Mouse (Mus musculus): ENCODE results near the gene Prr23a2.

Prr23a2 gene

DNA sequence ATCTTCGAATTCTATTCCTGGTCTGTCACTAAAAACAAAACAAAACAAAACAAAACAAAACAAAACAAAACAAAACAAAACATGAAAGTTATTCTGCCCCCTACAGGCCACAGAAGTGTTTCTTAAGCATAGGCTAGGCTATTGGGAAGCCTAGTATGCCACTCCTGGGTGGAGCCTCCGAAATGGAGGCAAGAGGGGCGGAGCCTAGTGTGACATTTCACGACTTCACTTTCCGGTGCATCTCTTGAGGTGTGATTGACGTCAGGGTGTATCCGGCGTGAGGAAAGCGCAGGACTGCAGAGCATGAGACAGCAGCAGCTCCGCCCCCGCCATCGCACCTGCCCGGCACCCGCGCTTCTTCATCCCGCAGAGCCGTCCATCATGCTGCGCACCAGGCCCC, at the start of gene Prr23a2:
Gene Prr23a2 (plus strand): TSS at position 285 of the 400 bp plus-strand sequence.
- no peak for DNase-seq

DNA sequence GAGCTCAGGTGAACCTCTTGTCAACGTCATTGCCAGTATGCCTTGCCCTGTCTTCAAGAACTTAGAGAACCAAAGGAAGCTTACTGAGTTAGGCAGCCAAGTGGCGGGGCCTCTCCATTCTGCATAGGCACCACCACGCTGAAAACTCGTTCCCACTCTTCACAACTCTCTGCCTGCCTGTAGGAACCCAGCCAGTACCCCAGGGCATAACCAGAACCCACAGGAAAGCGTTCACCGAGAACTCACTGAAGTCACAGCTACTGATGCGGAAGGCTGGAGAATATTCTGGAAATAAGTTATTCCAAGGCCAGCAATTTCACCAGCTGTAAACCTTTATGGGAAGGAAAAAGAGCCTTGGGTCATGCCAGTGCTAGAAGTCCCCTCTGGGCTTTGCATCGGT, 48.7 kb upstream of the Prr23a2 start:
- no peak for DNase-seq

DNA sequence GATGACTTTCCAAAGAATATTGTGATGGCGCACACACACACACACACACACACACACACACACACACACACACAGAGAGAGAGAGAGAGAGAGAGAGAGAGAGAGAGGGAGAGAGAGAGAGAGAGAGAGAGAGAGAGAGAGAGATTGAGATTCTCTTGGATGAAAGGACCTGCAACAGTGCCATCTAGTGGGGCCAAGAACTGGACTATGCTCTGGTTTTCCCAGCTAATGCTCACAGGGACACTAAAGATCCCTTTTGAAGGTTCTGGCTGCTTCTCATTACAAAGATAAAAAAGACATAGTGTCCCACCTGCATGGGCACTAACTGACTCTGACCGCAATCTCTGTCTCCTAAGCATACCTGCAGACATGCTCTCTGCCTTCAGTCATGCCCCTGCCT, 46.8 kb upstream of the Prr23a2 start:
- peak; percentile 74 to 79 for DNase-seq

DNA sequence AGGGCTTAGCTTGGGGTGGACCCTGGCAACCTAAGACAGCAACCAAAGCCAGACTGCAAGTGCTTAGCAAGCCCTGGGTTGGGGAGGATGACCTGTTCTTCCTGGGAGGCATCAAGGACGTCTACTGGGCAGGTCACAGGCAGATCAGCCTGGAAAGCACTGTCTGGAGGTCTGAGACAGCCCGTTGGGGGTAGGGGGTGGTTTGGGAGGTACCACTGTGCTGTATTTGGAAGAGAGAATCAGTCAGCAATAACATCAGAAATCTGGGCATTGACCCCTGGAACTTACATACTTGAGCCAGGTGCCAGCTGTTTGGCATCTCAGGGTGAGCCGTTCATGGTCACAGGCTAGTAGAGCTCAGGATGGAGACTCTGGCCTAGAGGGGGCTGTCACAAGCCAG, 40.2 kb upstream of the Prr23a2 start:
- no peak for DNase-seq

DNA sequence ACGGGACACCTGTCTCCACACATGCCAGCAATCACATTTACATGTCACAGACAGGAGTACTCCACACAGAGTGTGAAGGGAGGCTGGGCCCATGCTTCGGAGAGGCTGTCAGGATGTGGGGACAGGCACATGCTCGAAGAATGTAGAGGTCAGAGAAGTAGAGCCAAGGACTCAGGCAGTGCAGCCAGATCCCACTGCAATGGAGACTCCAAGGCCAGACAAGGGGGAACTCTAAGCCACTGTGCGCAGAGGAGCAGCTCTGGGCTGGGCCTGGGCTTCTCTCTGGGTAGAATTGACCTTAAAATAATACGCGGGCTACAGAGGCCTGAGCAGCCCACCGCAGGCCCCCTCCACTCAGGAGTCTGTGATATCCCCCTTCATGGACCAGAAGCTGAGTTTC, 38.7 kb upstream of the Prr23a2 start:
- DNase-seq = no peak

DNA sequence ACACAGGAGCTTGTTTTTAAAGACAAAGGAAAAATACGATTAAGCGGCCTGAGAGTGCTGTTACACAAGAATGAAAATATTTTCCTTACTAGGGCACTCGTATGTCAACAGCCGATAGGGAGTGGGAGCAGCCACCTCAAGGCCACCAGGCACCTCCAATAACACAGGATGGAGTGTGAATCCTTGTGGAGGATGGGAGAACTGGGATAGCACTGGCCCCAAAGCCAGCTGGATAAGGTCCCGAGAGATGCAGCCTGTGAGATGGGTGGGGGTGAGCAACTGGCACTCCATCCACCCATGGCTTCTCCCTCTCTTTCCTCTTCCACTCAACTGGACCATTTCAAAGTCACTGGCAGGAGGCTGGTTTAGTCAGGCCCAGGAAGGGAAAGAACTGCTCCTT, 37.3 kb upstream of the Prr23a2 start:
- no peak for DNase-seq

DNA sequence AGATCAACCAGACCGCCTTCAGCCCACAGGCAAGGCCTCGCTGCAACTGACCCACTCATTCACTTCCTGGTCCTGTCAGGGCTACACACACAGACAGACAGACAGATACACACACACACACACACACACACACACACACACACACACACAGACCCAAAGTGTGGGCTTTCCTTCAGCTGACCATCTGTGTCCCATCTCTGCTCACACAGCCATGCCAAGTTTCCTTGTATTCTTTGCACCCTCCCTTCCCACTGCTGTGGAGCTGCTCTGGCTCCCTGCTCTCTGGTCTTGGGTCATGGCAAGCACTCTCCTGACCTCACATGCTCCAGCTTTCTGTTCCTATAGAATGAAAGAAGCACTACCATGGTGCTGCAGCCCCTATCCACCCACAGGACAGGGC, 36.8 kb upstream of the Prr23a2 start:
- DNase-seq = peak in 1 of 2 experiments; percentile 12

DNA sequence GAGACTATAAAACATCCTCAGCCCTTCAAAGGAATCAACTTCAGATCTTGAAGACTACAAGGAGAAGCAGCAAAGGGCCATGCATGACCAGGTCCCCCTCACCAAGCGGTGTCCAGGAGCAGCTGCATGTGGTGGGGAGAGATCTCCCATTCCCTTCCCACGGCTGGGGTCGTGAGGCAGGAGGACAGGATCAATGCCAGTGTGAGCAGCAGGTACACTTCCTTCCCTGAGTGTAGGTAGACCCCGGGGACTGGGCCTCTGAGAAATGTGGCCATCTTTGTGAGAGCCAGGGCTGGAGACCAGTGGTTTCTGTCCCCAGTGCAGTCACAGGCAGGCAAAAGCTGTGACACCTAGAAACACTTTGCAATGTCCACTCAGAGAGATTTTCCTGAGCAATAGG, 35.8 kb upstream of the Prr23a2 start:
- no peak for DNase-seq

DNA sequence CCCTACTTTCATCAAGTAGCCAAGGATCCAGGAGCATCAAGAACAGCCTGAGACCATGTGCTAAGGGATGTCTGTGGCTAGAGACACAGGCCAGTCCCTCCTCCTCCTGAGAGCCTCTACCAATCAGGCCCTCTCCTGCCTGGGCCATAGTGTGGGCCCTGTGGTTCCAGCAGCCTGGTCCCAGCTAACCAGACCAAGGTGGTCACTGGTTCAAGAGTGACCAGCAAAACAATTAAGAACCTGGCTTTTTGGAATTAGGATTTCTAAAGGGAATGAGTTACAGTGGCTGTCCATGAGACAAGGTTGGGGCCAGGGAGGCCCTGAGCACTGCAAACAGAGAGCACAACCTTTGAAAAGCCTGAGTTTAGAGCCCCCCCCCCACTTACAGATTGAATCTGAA, 35.2 kb upstream of the Prr23a2 start:
- DNase-seq = no peak

DNA sequence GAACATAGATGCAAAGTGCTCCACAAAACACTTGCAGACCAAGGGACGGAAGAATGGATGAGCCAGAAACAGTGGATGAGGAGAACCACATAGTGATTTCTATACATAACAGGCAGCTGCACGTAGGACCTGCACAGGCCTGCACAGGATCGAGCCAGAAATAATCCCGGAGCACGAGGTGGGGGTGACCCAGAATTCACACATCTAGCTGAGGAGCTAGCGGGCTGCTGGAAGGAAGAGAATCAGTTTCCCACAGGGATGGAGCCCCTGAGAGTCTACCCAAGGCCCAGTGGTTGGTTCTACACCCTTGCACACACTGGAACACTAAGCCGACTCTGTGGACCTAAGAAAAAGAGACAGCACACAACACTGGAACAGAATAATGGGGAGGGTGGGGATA, 32.5 kb upstream of the Prr23a2 start:
- no peak for DNase-seq

DNA sequence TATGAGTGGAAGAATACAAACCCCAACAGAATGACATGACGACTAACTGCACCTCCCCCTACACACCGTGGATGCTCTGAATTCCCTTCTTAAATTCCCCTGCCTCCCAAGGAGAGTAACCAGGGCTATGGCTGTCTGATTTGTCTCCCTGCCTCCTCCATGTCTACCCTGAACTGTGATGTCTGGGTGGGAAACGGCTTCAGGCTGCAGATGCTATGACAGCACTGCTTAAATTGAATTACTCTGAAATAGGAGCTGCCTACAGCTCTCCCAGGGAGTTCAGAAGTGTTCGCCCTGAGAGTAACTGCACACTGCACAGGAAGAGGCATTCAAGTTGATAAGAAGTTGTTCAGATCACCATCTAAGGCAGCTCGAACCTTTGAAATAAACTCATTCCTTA, 26.8 kb upstream of the Prr23a2 start:
- DNase-seq = no peak

DNA sequence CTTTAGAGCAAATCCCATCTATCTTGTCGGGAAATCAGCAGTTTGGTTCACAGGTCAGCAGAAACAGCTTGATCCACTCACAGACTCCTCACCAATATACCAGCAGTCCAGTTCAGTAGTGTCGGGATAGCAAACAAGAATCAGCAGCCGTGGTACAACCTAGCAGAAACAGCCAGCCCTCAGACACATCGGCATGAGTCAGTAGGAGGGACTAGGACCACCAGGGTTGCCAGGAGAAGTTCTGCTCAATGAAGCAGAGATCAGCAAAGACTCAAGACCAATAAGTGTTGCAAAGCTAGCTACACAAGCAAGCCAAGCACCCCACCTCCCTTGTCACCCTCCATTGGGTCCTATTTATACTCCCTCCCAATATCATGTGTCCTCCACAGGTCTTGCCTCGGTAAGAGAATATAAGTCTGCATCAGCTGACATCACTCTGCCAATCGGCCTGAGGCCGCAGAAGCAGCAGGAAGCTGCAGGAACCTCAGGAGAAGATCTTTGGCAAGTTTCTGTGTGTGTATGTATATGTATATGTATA, 18.7 kb upstream of the Prr23a2 start:
- DNase-seq = no peak

DNA sequence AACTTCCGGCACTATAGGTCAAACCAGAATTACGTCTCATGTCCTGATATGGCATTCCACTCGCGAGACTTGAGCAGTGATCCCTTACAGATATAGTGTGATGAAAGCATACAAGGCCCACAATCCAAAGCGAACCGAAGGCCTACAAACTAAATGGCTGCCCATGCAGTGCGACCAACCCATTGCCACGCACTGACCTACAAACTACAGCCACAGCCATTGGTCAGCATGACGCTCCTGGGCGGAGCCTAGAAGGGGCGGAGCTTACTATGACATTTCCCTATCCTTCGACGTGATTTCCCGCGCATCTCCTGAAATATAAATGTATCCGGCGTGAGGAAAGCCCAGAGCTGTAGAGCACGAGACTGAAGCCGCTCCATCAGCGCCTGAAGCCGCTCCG, 14.2 kb upstream of the Prr23a2 start, which contains the start of gene Prr23a1:
Gene Prr23a1 (plus strand): TSS at position 387 of the 400 bp plus-strand sequence.
- DNase-seq = no peak

DNA sequence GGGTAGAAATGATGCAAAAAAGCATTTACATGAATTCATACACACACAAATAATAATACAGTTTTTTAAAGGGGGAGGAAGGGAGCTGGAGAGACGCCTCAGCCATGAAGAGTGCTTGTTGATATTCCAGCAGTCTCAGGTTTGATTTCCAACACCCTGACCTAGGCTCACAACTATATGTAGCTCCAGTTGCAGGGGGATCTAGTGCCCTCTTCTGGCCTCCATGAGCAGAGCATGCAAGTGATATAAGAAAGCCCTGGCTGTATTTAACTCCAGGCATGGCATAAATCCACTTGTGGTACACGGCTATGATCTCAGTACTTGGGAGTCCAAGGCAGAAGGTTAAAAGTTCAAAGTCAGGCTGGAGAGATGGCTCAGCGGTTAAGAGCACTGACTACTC, 7.2 kb downstream of the Prr23a2 start:
- peak; percentile 5 to 9 for DNase-seq

DNA sequence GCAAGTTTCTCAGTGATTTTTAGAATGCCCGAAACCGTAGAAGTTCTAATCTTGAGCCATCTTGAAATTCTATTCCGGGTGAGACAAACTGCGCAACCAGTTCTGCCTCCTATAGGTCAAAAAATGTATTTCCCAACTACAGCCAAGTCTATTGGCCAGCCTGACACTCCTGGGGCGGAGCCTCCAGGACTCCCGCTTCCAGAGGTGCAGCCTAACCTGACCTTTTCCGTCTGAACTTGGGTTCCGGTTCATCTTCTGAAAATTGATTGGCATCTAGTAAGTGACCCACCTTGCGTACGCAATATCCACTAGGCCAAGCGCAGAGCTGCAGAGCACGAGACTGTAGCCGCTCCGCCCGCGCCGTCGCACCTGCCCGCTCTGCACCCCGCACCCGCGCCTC, 8.3 kb downstream of the Prr23a2 start, which contains the start of gene Prr23a3:
Gene Prr23a3 (plus strand): TSS at position 197 of the 400 bp plus-strand sequence.
- DNase-seq = no peak

DNA sequence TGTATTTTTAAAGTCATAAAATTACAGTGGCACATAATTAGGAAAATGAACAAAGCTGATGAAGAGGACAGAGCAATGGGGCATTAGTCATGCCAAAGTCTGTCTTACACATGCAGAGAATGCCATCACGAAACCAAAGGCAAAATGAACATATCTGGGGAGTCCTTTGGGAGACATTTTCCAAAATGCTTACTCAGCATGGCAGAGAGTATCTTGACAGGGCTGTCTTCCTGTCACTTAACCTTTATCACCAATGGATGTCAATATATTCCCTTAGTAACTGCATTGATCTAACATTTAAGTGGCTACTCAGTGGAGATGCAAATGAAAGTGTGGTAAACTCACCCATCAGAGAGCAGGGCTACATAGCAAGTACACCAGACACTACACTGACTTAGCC, 45.2 kb downstream of the Prr23a2 start:
- DNase-seq = no peak

DNA sequence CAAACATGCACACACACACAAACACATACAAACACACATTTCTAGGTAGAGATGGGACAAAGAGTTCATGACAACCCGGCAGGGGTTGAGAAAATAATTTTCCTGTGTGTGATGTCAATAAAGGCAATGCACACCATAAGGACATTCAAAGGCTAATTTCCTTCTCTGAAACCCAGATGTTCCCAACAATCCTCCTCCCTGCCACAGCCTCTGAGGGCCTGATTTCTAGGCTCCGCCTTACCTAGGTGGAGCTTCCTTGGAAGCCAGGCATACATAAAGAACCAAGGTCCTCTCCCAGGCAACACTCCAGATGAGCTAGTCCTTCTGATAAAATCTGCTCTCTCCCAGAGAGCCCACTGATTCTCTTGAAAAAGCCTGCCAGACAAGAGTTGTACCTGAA, 46.5 kb downstream of the Prr23a2 start, which contains the start of gene 7420426K07Rik:
Gene 7420426K07Rik (plus strand): TSS at position 301 of the 400 bp plus-strand sequence.
- DNase-seq = no peak
